Mouse (Mus musculus) stomach, adult 2 months (tissue): ENCODE data around the gene Dhx36. TPM values are rescaled to one million over a fixed set of nuclear protein-coding genes. Genes with fewer than 3 reads are reported as not detected.

ENCODE experiments used
- polyA plus RNA-seq: library from polyadenylated mRNA; depleted of rRNA; stranded (reverse); fragments of >200 nt; gene quantifications from 2 replicates; pipeline ENCODE4 v1.2.3, GENCODE M21; 2012; rRNA removed

Dhx36 gene
- 0.11 and 0.29 TPM in 2 replicates for polyA plus RNA-seq

GRCm38 (mm10) chr3:62506488-62507205, at the start of gene Dhx36:
TSS of gene Dhx36 (minus strand) at chr3:62507004.

Other genes with a start within 250 kb of the Dhx36 start
- gene Arhgef26, start 168.7 kb downstream of the Dhx36 start, polyA plus RNA-seq = 4.5 and 4.6 TPM in 2 replicates
- gene Gpr149, start 98.1 kb upstream of the Dhx36 start, polyA plus RNA-seq = 0.01 TPM in 1 of 2 replicates, not detected in the other